Mouse (Mus musculus): Measurements from ENCODE around the gene Gm37240. TPM values are rescaled to one million over a fixed set of nuclear protein-coding genes. Genes with fewer than 3 reads are reported as not detected.

Gm37240 gene
- total RNA-seq, 4 experiments from 2014 or later: 29.7 to 37.8 (median 36.6) TPM

DNA sequence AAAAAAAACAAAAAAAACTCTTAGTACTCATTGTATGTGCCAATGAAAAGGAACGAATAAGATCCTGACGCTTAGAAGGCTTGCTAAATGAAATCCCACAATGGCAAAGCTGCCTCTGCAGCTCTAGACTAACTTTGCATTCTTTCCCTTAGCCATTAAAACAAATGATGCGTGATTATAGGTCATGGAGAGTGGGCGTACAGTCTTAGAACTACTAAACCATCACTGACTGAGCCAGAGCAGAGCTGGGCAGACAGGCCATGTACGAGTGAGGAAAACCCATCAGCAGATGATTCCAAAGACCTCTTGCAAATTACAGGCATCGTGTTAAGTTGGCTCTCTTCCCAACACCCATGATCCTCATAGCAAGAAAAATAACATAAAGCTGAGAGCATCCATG lies 59.5 kb downstream of the Gm37240 start:
- DNase-seq (ENCODE audit: low spot score in 2 of 2): no peak

DNA sequence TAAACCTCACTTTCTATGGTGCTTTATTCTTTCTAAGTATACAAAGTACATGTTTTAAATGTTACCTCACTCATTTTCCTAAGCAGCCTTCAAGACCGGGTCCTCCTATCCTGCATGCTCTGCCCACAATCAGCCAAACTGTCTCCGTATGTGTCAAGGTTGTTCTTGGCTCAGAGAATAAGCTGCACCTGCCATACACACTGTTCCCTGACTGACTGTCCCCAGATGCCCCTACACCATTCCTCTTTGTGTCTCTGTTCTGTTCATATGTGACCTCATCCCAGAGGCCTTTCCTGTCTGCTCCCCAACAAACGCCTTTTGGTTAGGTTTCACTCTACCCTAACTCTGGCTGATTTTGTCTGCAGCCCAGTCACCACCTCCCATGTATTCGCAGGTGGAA lies 60.0 kb downstream of the Gm37240 start:
- no peak for DNase-seq (ENCODE audit: low spot score in 2 of 2)

DNA sequence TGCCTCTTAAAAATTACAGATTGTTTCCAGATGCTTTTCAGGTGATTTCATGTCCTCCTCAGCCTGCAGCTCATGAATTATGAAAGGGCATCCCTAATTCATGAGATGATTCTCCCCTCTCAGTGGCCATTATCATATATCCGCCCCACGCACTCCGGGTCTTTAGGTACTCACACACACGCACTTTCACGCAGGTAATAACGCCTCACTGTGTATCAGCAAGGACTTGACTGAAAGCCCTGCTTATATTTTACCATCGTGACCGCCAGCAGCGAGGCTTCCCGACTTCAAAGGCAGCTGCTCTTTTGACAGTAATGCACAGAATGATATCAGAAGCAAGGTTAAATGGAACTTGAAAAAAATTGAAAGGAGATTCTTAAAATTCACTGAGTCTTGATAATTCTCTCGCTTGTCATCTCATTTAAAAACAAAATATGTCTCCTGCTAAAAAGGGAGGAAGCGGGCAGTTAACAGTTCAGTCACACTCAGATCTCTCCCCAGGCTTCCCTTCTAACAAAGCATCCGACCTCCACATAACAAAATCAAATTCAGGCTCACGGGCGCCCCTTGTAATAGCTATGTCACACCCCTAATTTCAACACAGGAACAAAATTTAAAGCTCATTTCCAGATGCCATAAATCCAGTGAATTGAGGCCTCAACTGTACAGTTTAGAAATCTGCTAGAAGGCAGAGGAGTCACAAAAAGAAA lies 66.3 kb downstream of the Gm37240 start:
- DNase-seq (ENCODE audit: low spot score in 2 of 2): no peak

DNA sequence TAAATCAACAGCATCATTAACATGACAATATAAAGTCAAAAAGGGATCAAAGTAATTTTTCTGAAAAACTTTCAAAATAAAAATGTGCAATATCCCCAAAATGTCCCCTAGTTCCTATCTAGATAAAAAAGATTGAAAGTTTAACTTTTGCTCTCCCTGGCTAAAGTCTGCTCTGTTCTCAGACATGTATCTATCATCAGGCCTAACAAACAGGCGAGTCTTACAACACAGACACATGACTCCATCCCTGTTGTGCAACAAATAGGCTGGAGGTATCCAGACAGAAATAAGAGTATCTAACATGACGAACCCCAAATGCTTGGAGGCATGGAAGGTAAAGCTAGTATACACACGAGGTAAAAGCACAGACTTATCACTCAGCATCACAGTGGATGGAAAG lies 68.0 kb downstream of the Gm37240 start:
- DNase-seq (ENCODE audit: low spot score in 2 of 2): no peak

DNA sequence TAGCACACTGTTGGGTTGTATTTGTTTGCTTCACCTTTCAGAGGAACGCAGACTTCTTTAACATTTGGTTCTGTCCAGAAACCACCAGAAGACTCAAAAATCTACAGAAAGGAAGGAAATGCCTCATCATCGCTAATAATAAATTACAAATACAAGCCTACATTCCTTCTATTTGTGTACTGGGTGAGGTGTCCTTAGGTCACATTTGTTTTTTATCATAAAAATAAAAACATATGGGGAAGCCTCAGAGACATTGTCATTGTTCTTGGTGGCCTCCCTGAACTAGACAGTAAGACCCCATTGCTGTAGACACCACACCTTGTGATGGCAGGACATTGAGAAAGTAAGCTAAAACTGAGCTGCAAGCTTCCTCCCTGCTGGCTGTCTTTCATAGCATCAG lies 70.1 kb downstream of the Gm37240 start, which contains the start of gene Fam160a1:
Gene Fam160a1, minus strand, starts transcription at position 101 of the 400 bp plus-strand sequence.
- DNase-seq (ENCODE audit: low spot score in 2 of 2): no peak

DNA sequence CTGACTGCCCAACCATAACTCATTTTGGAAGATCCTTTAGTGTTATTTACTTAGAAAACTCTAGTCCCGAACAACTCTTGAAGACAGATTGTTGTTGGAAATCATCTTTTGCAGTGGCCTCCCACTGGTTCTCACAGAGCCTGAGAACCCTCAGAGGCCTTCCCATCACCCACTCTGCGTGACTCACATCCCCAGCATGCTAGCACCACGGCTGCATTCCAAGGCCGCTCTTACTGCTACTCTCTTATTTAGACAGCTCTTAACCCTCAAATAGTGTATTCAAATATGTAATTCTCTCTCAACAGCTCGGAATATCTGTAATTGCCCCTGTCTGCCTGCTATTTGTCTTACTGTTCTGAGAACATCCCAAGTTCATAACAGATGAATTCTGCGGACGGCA lies 73.1 kb downstream of the Gm37240 start:
- DNase-seq (ENCODE audit: low spot score in 2 of 2): no peak

DNA sequence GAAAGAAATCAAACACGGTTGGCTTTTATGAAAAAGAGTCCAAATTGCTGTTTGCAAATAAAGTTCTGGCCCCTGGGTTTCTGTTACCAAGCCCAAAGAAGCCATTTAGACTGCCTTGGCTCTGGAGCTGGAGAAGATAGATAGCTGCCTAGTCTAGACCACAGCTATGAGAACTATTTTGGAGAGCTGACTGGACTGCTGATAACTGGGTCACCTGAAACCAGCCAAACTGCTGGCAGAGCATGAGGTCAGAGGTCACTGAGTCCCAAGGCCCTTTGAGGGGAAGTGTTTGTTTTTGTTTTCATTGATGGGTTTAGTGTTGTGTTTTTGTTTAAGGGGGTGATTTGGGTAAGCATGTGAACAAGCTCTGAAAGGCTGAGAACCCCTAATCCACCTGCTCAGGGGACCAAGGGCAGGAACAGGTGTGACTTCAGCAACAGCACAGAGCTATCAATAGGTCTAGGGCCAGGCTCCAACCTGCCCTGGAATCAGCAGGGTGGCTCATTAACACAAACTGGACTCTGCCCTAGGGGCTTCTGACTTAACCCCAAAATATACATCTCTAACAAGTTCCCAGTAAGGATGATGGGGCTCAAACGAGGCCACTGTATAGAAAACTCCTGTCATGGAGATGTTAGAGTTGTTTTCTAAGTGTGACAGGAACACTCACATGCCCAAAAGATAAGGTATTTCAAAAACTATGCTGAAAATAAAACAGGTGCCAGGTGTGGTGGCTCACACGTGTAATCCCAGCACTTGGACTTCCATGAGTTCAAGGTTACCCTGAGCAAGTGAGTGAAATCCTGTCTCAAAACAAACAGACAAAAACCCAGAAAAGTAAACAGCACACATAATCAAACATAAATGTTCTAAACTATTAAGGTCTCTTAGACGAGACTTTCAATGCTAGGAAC lies 74.0 kb downstream of the Gm37240 start:
- no peak for DNase-seq (ENCODE audit: low spot score in 2 of 2)

DNA sequence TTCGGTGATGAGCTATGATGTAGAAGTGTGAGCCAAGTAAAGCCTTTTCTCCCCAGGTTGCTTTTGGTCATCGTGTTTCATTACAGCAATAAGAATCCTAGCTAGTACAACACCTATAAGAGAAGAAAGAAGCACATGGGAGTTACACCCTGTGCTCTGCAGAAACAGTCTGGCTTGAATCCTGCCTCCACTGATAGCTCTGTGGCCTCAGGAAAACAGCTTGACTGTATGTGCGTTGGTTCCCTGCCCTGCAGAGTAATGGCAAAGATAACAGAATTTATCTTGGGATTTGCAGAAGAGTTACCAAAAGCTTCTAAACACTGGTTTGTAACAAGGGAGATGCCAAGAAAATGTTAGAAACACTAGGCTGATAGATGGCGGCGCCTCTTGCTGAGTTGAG lies 75.3 kb downstream of the Gm37240 start:
- no peak for DNase-seq (ENCODE audit: low spot score in 2 of 2)

DNA sequence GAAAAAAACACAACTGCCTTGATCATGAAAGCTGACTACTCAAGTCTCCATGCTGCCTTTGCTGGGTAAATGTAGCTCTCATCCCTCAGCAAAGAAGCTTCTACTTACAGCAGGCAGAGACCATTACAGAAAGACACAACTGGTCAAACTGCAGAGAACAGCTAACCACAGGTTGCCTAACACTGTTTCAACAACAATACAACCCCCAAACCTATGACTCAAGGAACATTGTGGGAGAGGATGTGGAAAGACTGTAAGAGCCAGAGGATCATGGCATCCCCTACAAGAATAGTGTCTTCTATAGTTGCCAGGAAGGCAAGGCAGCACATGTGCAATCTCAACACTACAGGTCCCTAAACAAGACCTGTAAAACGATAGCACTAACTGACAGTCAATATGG lies 94.2 kb downstream of the Gm37240 start:
- DNase-seq (ENCODE audit: low spot score in 2 of 2): no peak

DNA sequence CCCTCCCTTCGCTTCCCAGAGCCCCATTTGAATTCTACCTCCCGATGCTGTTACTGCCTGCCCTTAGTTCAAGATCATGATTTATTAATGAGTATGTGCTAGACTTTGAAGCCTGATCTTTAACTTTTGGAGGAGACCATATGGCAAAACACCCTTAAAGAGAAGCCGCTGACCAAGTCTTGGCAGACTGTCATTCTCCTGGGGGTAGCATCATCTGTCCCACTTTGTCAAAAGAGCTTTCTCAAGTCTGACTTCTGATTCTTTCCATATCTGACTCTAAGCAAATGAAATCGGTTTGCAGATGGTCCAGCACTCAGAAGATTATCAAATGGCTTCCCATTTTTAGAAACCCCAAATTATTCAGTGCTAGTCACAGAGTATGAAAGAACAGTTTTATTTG lies 97.6 kb downstream of the Gm37240 start:
- DNase-seq (ENCODE audit: low spot score in 2 of 2): no peak

DNA sequence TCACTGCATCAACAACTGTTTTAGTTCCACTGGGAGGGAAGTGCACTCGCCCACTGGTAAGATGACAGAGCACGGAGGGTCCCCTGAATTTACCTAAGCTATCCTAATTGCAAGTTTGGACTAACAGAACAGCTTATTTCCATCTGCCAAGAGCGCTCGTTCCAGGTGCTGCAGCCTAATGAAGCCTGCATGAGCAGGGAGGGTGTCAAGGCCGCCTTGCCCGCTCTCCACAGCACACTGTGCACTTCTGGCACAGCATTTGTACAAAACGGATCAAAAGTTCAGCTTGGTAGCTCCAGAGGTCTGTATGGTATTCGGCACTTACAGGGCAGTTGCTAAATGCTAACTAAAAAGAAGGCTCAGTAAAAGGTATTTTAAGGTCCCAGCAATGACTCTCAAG lies 100.8 kb downstream of the Gm37240 start:
- no peak for DNase-seq (ENCODE audit: low spot score in 2 of 2)

DNA sequence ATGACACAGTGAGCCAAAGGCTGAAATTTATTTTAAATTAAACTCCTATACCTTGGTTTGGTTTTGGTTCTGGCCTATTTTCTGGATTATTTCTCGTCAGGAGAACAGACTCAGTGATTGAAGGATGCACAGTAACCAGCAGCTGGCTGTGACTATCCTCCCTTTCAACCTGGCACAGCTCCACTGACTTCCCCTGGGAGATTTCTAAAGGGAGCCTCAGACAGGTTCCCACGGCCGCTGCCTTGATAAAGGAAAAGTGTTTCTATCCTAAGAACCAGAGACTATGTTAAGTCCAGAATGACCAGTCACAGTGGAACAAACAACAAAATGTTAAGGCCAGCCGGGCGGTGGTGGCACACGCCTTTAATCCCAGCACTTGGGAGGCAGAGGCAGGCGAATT lies 106.4 kb downstream of the Gm37240 start:
- peak in 1 of 2 experiments; percentile 39 for DNase-seq (ENCODE audit: low spot score in 2 of 2)

DNA sequence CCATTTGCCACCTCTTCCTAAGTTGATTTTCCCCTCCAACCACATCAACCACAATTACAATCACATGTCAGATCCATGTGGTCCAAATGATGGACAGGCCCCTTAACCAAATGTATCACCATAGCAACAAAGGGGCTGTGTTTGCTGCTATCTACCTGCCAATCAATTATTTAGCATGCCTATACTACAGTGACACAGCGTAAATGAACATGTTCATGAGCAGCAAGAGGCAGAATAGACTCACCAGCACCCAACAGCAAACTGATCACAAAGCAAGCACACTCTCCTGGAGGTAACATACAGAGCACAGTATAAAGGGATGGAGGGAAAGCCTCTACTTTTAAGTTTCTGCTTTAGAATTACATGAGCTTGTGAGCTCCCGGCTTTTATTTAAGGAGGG lies 107.0 kb downstream of the Gm37240 start:
- no peak for DNase-seq (ENCODE audit: low spot score in 2 of 2)

DNA sequence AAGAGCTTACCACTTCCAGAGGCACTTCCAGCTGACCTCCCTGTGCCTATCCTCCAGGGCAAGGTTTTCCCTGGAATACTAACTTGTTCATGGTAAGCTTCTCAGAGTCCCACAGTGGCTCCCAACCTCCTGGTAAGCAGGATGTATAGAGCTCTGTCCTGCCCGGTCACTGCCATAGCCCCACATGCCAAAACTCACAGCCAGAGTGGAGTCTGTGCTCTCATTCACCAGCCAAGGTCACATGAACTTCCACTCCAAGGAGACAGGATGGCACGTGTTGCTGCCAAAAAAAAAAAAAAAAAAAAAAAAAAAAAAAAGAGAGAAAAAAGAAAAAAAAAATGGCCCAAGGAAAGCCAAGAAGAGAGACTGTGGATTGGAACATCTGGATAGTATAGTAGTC lies 109.5 kb downstream of the Gm37240 start:
- no peak for DNase-seq (ENCODE audit: low spot score in 2 of 2)

DNA sequence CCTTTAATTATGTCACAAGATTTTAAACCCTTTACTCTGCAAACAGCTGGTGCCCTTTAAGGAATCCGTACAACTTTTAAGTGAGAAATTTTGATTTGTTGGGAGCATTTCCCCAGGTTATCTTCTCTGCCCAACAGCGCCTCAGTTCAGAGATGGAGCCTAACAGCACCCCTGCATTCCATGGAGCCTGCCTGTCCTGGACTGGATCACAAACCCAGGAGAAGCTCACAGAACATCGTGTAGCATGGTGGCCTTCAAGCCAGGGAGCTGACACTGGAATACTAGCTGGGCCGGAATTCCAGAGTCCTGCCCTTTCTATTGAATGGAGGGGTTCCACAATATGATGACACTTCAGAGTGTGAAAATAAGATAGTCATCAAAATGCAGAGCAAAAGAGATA lies 110.0 kb downstream of the Gm37240 start:
- no peak for DNase-seq (ENCODE audit: low spot score in 2 of 2)

DNA sequence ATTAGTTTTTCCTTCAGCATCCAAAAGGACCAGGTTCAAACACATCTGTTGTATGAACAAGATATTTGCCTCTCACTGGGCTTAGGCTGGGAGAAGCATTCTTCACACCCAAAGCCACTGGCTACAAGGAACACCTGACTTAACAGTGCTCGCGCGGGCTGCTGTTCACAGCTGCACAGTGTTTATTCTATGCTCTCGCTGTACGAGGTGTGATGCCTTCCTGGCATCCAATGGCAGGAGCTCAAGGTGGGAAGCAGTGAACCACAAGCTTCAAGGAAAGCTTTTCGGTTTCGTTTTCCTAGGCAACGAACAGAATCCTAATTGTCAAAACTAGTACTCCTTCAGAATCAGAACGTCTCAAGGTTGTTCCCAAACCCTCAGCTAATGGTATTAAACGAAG lies 110.6 kb downstream of the Gm37240 start:
- no peak for DNase-seq (ENCODE audit: low spot score in 2 of 2)

DNA sequence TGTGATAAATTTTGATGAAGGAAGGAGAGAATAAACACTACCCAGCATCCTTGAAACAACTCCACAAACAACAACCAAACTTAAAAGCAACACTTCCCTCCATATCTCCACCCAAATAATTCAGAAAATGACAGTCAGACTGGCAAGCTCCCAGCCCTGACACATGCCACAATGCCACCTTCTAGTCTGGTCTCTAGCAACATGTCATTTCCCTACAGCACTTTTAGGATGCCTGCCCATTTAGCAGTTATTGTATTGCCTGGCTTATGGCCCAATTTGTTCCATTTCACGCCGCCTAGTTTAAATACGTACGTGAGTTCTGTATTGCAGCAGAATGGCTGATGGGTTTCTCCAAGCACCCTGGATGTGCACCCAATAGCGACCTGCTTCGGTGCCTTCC lies 111.2 kb downstream of the Gm37240 start:
- no peak for DNase-seq (ENCODE audit: low spot score in 2 of 2)

DNA sequence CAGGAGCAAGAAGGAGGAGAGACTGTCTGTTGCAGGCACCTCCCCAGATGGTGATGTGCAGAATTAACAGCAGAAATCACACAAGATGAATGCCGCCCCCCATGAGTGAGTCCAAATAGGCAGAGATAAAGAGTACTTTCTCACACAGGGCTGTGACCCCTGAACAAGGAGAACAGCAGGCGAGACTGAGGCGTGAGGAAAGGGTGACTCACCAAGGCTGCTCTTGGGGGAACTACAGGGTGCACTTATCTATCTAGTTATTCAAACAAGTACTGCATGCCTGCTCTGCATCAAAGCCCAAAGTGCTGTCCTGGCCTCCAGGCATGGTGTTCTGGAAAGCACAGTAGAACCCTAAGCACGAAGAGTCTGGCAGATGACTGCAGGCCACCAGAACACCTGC lies 113.4 kb downstream of the Gm37240 start:
- no peak for DNase-seq (ENCODE audit: low spot score in 2 of 2)

DNA sequence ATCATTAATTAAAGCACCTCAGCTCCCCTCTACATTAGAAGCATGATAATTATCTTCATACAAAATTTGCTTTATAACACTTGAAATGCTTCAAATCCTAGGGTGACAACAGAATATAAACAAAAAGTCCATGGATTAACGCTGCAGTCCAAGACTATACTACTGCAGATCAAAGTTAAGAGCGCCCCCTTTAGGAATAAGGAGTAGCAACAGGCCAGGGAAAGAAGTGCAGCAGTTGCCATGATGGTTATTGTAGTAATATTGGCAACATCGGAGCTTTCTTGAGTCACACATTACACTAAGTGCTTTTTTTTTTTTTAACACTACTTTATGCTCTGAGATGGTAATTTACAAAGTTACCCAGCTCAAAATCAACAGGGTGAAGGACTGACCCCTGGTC lies 113.9 kb downstream of the Gm37240 start:
- no peak for DNase-seq (ENCODE audit: low spot score in 2 of 2)

DNA sequence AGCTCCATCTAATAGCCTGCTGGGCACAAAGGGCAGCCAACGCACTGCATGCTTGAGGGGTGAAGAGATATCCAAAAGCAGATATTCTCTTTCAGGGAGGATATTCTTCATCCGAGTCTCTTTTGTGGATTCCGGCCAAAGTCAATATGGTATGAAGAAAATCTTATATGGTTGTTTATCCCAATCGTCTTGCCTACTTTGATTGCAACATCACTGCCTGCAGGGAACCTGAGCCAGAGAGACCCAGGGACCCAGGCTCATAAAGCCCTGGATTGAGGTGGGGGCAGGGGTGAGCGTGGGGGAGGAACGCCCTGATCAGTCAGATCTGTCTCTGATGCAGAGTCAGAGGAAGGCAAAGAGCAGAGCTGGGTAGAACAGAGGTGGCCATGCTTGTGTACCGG lies 122.4 kb downstream of the Gm37240 start:
- DNase-seq (ENCODE audit: low spot score in 2 of 2): no peak

DNA sequence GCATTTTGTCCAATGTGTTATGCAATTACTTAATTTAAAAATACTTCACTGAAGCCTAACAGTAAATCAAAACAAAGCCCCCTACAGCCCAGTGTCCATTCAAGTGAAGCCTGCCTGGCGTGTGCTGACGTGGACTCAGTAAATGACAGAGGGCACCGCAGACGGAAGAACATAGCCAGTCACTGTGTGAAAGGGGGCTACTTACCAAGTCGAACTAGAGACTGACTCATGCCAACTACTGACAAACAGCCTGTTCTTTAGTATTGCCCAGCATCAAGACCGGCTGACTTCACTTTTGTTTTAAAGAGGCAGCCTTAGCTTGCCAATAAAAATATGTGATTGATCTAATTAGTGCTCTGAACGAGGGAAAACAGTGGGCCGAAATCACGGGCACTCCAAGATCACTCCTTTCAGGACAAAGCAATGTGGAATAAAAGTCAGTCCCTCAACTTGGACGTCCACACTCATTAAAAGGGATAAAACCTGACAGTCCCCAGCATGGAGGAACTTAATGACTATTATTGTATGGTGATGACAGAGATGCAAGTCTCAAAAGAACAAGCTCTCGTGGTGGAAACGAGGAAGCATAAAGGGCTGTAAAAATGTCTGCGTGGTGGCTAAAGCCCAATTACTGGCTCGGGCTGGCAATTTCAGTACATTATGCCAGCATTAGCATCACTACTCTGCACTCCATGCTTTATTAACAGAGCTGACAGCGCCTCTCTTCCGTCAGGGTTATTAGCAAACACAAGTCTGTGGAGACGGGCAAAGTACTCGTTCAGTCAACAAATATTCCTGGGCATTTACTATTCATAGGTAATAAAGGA lies 123.1 kb downstream of the Gm37240 start:
- no peak for DNase-seq (ENCODE audit: low spot score in 2 of 2)

DNA sequence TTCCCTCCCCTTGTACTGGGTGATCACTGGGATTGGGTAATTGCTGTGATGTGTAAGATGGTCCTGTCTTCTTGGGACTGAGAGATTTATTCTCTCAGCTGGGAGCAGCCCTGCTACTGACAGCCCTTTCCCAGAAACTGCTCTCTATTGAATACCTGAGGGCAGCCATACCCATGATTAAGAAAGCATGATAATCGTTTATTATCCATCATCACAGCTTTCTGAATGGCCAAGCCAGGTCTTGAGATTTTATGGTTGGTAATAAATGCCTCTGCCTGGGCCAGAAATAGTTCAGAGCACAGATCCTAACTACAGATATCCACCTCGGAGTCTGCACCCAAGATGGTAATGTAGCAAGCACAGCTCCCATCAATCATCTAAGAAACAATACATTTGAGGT lies 129.4 kb downstream of the Gm37240 start:
- no peak for DNase-seq (ENCODE audit: low spot score in 2 of 2)
